Mouse (Mus musculus) megakaryocyte, embryonic 14.5 days (primary cell): ENCODE measurements around the gene Unc13a. TPM values are rescaled to one million over a fixed set of nuclear protein-coding genes. Genes with fewer than 3 reads are reported as not detected.

Experiments used
- H3K27me3 ChIP-seq: replicated peaks from 2 replicates; pipeline ENCODE3; 2012; ENCODE audit warnings: inconsistent platforms
- H3K36me3 ChIP-seq: replicated peaks from 2 replicates; pipeline ENCODE3; 2012; ENCODE audit warnings: low read length, inconsistent platforms, mixed read lengths
- H3K4me1 ChIP-seq: 2 replicates; pipeline ENCODE4 v1.6.1; 2012; ENCODE audit warnings: inconsistent platforms
- H3K4me3 ChIP-seq: replicated peaks from 2 replicates; pipeline ENCODE3; 2012; ENCODE audit warnings: moderate library complexity, mild to moderate bottlenecking, inconsistent platforms
- H3K9me3 ChIP-seq: 2 replicates; pipeline ENCODE4 v1.6.1; 2012; ENCODE audit warnings: inconsistent platforms
- FLI1 ChIP-seq: IDR thresholded peaks from 2 replicates; pipeline ENCODE4 v1.6.1; 2012; ENCODE audit warnings: low read length, inconsistent platforms, mixed read lengths
- GATA1 ChIP-seq: IDR thresholded peaks from 3 replicates; pipeline ENCODE4 v1.6.1; 2012; ENCODE audit warnings: mixed read lengths, low read length, inconsistent platforms, borderline replicate concordance
- polyA plus RNA-seq: library from polyadenylated mRNA; stranded (reverse); fragments of >175 nt; gene quantifications from 2 replicates; pipeline ENCODE4 v1.2.3, GENCODE M21; 2012; ENCODE audit warnings: low replicate concordance; ENCODE audit not compliant: insufficient read depth

Gene Unc13a
- polyA plus RNA-seq, 1 experiment: 8.9 TPM

- H3K27me3 ChIP-seq: no peaks in the 10 kb centered on the region
- H3K9me3 ChIP-seq: no peaks in the 10 kb centered on the region
- no peak for TF ChIP-seq FLI1
- H3K36me3 ChIP-seq: peaks cover 42% of the 10 kb centered on the region
- peaks cover 57% of the 10 kb centered on the region for H3K4me1 ChIP-seq
- H3K4me3 ChIP-seq: peak overlapping the region; percentile 99
Observed at GRCm38 (mm10) chr8:71591017-71591416, 80.5 kb downstream of the Unc13a start.

- peak overlapping the region; percentile 60 for H3K4me3 ChIP-seq
- peaks cover 42% of the 10 kb centered on the region for H3K4me1 ChIP-seq
- TF ChIP-seq GATA1: no peak
- no peak for TF ChIP-seq FLI1
- no peaks in the 10 kb centered on the region for H3K9me3 ChIP-seq
- peaks cover 8% of the 10 kb centered on the region for H3K27me3 ChIP-seq
- H3K36me3 ChIP-seq: peaks cover 40% of the 10 kb centered on the region
Observed at GRCm38 (mm10) chr8:71588762-71589161, 82.8 kb downstream of the Unc13a start.

- H3K9me3 ChIP-seq: no peaks in the 10 kb centered on the region
- no peak overlapping the region for H3K4me3 ChIP-seq
- H3K4me1 ChIP-seq: peaks cover 41% of the 10 kb centered on the region
- TF ChIP-seq GATA1: no peak
- TF ChIP-seq FLI1: no peak
- H3K27me3 ChIP-seq: peaks cover 9% of the 10 kb centered on the region
- H3K36me3 ChIP-seq: peaks cover 36% of the 10 kb centered on the region
Observed at GRCm38 (mm10) chr8:71586891-71587290, 84.7 kb downstream of the Unc13a start.

- Histone ChIP-seq H3K4me3 (peak overlapping the region; percentile 75), H3K36me3 (peaks cover 22% of the 10 kb centered on the region), H3K9me3 (no peaks in the 10 kb centered on the region), H3K4me1 (peaks cover 71% of the 10 kb centered on the region), H3K27me3 (peaks cover 9% of the 10 kb centered on the region)
- no peak for TF ChIP-seq GATA1
Observed at GRCm38 (mm10) chr8:71580201-71580600, 91.4 kb downstream of the Unc13a start.

- H3K27me3 ChIP-seq: peaks cover 5% of the 10 kb centered on the region
- peaks cover 15% of the 10 kb centered on the region for H3K36me3 ChIP-seq
- H3K9me3 ChIP-seq: no peaks in the 10 kb centered on the region
- peak overlapping the region; percentile 75 for H3K4me3 ChIP-seq
- H3K4me1 ChIP-seq: peaks cover 78% of the 10 kb centered on the region
- TF ChIP-seq GATA1: no peak
- no peak for TF ChIP-seq FLI1
Observed at GRCm38 (mm10) chr8:71579476-71579875, 92.1 kb downstream of the Unc13a start.

- H3K4me3 ChIP-seq: peak overlapping the region; percentile 75
- TF ChIP-seq FLI1 (no peak), GATA1 (no peak)
- H3K4me1 ChIP-seq: peaks cover 80% of the 10 kb centered on the region
Observed at GRCm38 (mm10) chr8:71579009-71579408, 92.5 kb downstream of the Unc13a start.

GRCm38 (mm10) chr8:71577856-71578387 is 93.6 kb downstream of the Unc13a start:
- H3K36me3 ChIP-seq: peaks cover 10% of the 10 kb centered on the region

More at GRCm38 (mm10) chr8:71579009-71579408, 92.5 kb downstream of the Unc13a start:
- Histone ChIP-seq H3K36me3 (peaks cover 12% of the 10 kb centered on the region), H3K27me3 (peaks cover 3% of the 10 kb centered on the region), H3K9me3 (no peaks in the 10 kb centered on the region)

GRCm38 (mm10) chr8:71575020-71575419 is 96.5 kb downstream of the Unc13a start:
- no peak for TF ChIP-seq FLI1
- TF ChIP-seq GATA1: no peak
- H3K27me3 ChIP-seq: peaks cover 16% of the 10 kb centered on the region
- H3K4me1 ChIP-seq: peaks cover 60% of the 10 kb centered on the region
- H3K9me3 ChIP-seq: no peaks in the 10 kb centered on the region
- H3K4me3 ChIP-seq: peak overlapping the region; percentile 29
- no peaks in the 10 kb centered on the region for H3K36me3 ChIP-seq

More at GRCm38 (mm10) chr8:71577856-71578387, 93.6 kb downstream of the Unc13a start:
- no peaks in the 10 kb centered on the region for H3K27me3 ChIP-seq
- H3K9me3 ChIP-seq: no peaks in the 10 kb centered on the region
- peaks cover 69% of the 10 kb centered on the region for H3K4me1 ChIP-seq
- peak overlapping the region; percentile 83 for H3K4me3 ChIP-seq
- TF ChIP-seq FLI1: no peak
- no peak for TF ChIP-seq GATA1

- Histone ChIP-seq H3K27me3 (peaks cover 22% of the 10 kb centered on the region), H3K4me3 (no peak overlapping the region), H3K4me1 (peaks cover 60% of the 10 kb centered on the region), H3K9me3 (no peaks in the 10 kb centered on the region), H3K36me3 (no peaks in the 10 kb centered on the region)
- TF ChIP-seq FLI1 (no peak), GATA1 (no peak)
Observed at GRCm38 (mm10) chr8:71574426-71574825, 97.1 kb downstream of the Unc13a start.

Other genes with a start within 250 kb of the Unc13a start
- gene Abhd8, start 208.1 kb downstream of the Unc13a start, polyA plus RNA-seq: 8.9 and 22.6 TPM in 2 replicates
- gene Mrpl34, start 206.8 kb downstream of the Unc13a start, polyA plus RNA-seq: 206 and 242 TPM in 2 replicates
- gene Dda1, start 202.6 kb downstream of the Unc13a start, polyA plus RNA-seq: 346 and 1,390 TPM in 2 replicates
- gene Ano8, start 185.8 kb downstream of the Unc13a start, polyA plus RNA-seq: 3.3 and 3.4 TPM in 2 replicates
- gene Gtpbp3, start 183.7 kb downstream of the Unc13a start, polyA plus RNA-seq: 17.4 and 21.7 TPM in 2 replicates
- gene Plvap, start 160.0 kb downstream of the Unc13a start, polyA plus RNA-seq: 4.0 and 6.0 TPM in 2 replicates
- gene Ccdc194, start 146.0 kb downstream of the Unc13a start, polyA plus RNA-seq: 0.16 TPM in 1 of 2 replicates, not detected in the other
- 105 and 345 TPM in 2 replicates for gene Bst2, start 134.3 kb downstream of the Unc13a start, polyA plus RNA-seq
- 199 and 226 TPM in 2 replicates for gene Mvb12a, start 128.8 kb downstream of the Unc13a start, polyA plus RNA-seq
- 1.3 TPM in 1 of 2 replicates, not detected in the other for gene Tmem221, start 112.9 kb downstream of the Unc13a start, polyA plus RNA-seq
- gene Nxnl1, start 105.2 kb downstream of the Unc13a start, polyA plus RNA-seq: not detected in 2 replicates
- 1.8 and 16.4 TPM in 2 replicates for gene Slc27a1, start 102.9 kb downstream of the Unc13a start, polyA plus RNA-seq
- gene Pgls, start 79.6 kb downstream of the Unc13a start, polyA plus RNA-seq: 330 and 634 TPM in 2 replicates
- 2.5 and 27.1 TPM in 2 replicates for gene Fam129c, start 74.1 kb downstream of the Unc13a start, polyA plus RNA-seq
- gene Colgalt1, start 60.8 kb downstream of the Unc13a start, polyA plus RNA-seq: 14.0 and 14.8 TPM in 2 replicates
- gene Jak3, start 4.5 kb upstream of the Unc13a start, polyA plus RNA-seq: 209 and 434 TPM in 2 replicates
- 241 and 376 TPM in 2 replicates for gene Insl3, start 17.5 kb upstream of the Unc13a start, polyA plus RNA-seq
- 0.77 TPM in 1 of 2 replicates, not detected in the other for gene B3gnt3, start 30.0 kb upstream of the Unc13a start, polyA plus RNA-seq
- gene Fcho1, start 54.0 kb upstream of the Unc13a start, polyA plus RNA-seq: 48.6 and 69.2 TPM in 2 replicates
- gene Zfp709, start 210.3 kb upstream of the Unc13a start, polyA plus RNA-seq: 0.37 and 0.64 TPM in 2 replicates
- gene Zfp882, start 236.9 kb upstream of the Unc13a start, polyA plus RNA-seq: not detected in 2 replicates
- gene Zfp617, start 236.9 kb upstream of the Unc13a start, polyA plus RNA-seq: 0.69 TPM in 1 of 2 replicates, not detected in the other